Mouse (Mus musculus) stomach, embryonic 16.5 days (tissue): ENCODE results near the gene Thy1. TPM values are rescaled to one million over a fixed set of nuclear protein-coding genes. Genes with fewer than 3 reads are reported as not detected.

Experiments
- ATAC-seq: fragments of 200-750 bp; cut with Nextera tagmentation; 2 replicates; pipeline ENCODE4 v1.8.0; 2017; ENCODE audit warnings: moderate number of reproducible peaks, moderate TSS enrichment; ENCODE audit not compliant: insufficient read depth, low FRiP score
- H3K27ac ChIP-seq: fragments of 300-500 bp; sonication (generic); 2 replicates; pipeline ENCODE4 v1.5.1; 2014; ENCODE audit warnings: low read length
- H3K27me3 ChIP-seq: fragments of 300-500 bp; sonication (generic); 2 replicates; pipeline ENCODE4 v1.6.1; 2014; ENCODE audit warnings: low read length, control low read depth, mixed read lengths; ENCODE audit not compliant: control insufficient read depth, insufficient read depth
- H3K36me3 ChIP-seq: fragments of 300-500 bp; sonication (generic); 2 replicates; pipeline ENCODE4 v1.6.1; 2014; ENCODE audit warnings: low read length; ENCODE audit not compliant: control insufficient read depth, insufficient read depth
- H3K4me1 ChIP-seq: fragments of 300-500 bp; sonication (generic); 2 replicates; pipeline ENCODE4 v1.6.1; 2014; ENCODE audit warnings: low read length, control low read depth, mixed read lengths; ENCODE audit not compliant: control insufficient read depth, insufficient read depth
- H3K4me2 ChIP-seq: fragments of 300-500 bp; sonication (generic); 2 replicates; pipeline ENCODE4 v1.6.1; 2014; ENCODE audit warnings: low read depth, low read length, mixed read lengths
- H3K4me3 ChIP-seq: fragments of 300-500 bp; sonication (generic); replicated peaks from 2 replicates; pipeline ENCODE4 v1.5.1; 2014; ENCODE audit warnings: mild to moderate bottlenecking, low read length
- H3K9ac ChIP-seq: fragments of 300-500 bp; sonication (generic); 2 replicates; pipeline ENCODE4 v1.6.1; 2014; ENCODE audit warnings: low read length
- H3K9me3 ChIP-seq: fragments of 300-500 bp; sonication (generic); replicated peaks from 2 replicates; pipeline ENCODE4 v1.6.1; 2016; ENCODE audit warnings: low read length, control low read depth; ENCODE audit not compliant: control insufficient read depth
- WGBS: fragments of 180-500 bp; shearing (Covaris S2); extraction: QIAGEN DNeasy Blood & Tissue Kit; methylation state at CpG from one replicate; pipeline ENCODE4 v1.1.7; 2014; 5-methylcytosine and 5-hydroxymethylcytosine counted together
- polyA plus RNA-seq: library from polyadenylated mRNA; unstranded; fragments of >200 nt; fragmentation: Nextera tagmentation; extraction: Ambion mirVana; gene quantifications from 2 replicates; pipeline ENCODE4 v1.2.1, GENCODE M21; 2015

Thy1 gene
- polyA plus RNA-seq, 1 experiment from 2014 or later, result 2.0 TPM

GRCm38 (mm10) chr9:44094737-44095136 is 51.6 kb downstream of the Thy1 start:
- H3K36me3 ChIP-seq, result no peaks in the 10 kb centered on the region
- H3K9ac ChIP-seq, result no peak overlapping the region
- 84% methylated on average over 3 of the region's 3 CpGs for WGBS
- H3K27ac ChIP-seq, result no peak overlapping the region
- H3K4me1 ChIP-seq, result peaks cover 8% of the 10 kb centered on the region
- H3K4me2 ChIP-seq, result no peak overlapping the region
- no peak for ATAC-seq
- no peak overlapping the region for H3K4me3 ChIP-seq
- no peaks in the 10 kb centered on the region for H3K9me3 ChIP-seq
- no peaks in the 10 kb centered on the region for H3K27me3 ChIP-seq

- 89% methylated on average over 9 of the region's 9 CpGs for WGBS
- no peak for ATAC-seq
- Histone ChIP-seq H3K4me1 (peaks cover 8% of the 10 kb centered on the region), H3K9me3 (no peaks in the 10 kb centered on the region), H3K9ac (no peak overlapping the region), H3K4me2 (no peak overlapping the region), H3K27ac (no peak overlapping the region), H3K4me3 (no peak overlapping the region), H3K27me3 (no peaks in the 10 kb centered on the region), H3K36me3 (no peaks in the 10 kb centered on the region)
Observed at GRCm38 (mm10) chr9:44095781-44096180, 52.6 kb downstream of the Thy1 start.

GRCm38 (mm10) chr9:44096536-44096935 is 53.4 kb downstream of the Thy1 start:
- ATAC-seq, result no peak
- no peaks in the 10 kb centered on the region for H3K27me3 ChIP-seq
- H3K4me1 ChIP-seq, result peaks cover 8% of the 10 kb centered on the region
- H3K9me3 ChIP-seq, result no peaks in the 10 kb centered on the region
- 40% methylated on average over 9 of the region's 9 CpGs for WGBS
- H3K36me3 ChIP-seq, result no peaks in the 10 kb centered on the region
- no peak overlapping the region for H3K27ac ChIP-seq
- no peak overlapping the region for H3K4me2 ChIP-seq
- H3K9ac ChIP-seq, result no peak overlapping the region
- H3K4me3 ChIP-seq, result no peak overlapping the region

Other genes with a start within 250 kb of the Thy1 start
- gene Usp2, start 23.6 kb downstream of the Thy1 start, polyA plus RNA-seq, result 16.1 and 21.5 TPM in 2 replicates
- 0.08 and 0.20 TPM in 2 replicates for gene Mfrp, start 58.3 kb downstream of the Thy1 start, polyA plus RNA-seq
- 2.4 and 2.5 TPM in 2 replicates for gene C1qtnf5, start 63.9 kb downstream of the Thy1 start, polyA plus RNA-seq
- 0.19 and 0.21 TPM in 2 replicates for gene Gm49380, start 70.1 kb downstream of the Thy1 start, polyA plus RNA-seq
- 42.3 and 50.6 TPM in 2 replicates for gene Rnf26, start 70.1 kb downstream of the Thy1 start, polyA plus RNA-seq
- 53.6 and 56.9 TPM in 2 replicates for gene Mcam, start 91.1 kb downstream of the Thy1 start, polyA plus RNA-seq
- 12.5 and 14.0 TPM in 2 replicates for gene Cbl, start 190.7 kb downstream of the Thy1 start, polyA plus RNA-seq
- gene Ccdc153, start 197.3 kb downstream of the Thy1 start, polyA plus RNA-seq, result 0.19 and 0.55 TPM in 2 replicates
- gene Pdzd3, start 208.1 kb downstream of the Thy1 start, polyA plus RNA-seq, result 1.3 and 2.4 TPM in 2 replicates
- gene Nlrx1, start 225.2 kb downstream of the Thy1 start, polyA plus RNA-seq, result 11.4 and 13.7 TPM in 2 replicates
- 5.2 and 5.3 TPM in 2 replicates for gene Abcg4, start 245.2 kb downstream of the Thy1 start, polyA plus RNA-seq